Comparison of ENCODE assay signal across 17 mouse cellular contexts in the genomic region with DNA sequence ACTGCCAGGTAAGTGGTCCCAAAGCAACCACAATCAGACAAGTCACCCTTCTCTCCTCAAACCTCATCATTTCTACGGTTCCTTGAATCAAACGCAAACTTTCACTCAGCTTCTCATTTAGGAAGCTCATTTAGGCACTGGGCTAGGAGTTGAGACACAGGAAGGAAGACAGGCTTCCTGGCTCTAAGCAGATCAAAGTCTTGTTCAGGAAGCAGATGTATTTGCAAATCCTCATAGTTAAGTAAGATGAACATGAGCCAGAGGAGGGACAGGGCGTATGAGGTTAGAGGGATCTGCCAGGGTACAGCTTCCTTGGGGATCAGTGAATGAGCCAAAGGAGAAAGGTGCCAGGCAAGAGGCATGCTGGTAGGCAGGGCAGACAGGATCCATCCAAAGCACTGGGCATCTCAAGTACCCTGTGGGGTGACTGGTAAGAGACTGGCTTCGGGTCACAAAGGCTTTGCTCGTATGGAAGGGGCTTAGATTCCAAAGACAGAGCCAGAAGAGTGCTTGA. TPM values are rescaled to one million over a fixed set of nuclear protein-coding genes. Genes with fewer than 3 reads are reported as not detected.
DNase-seq lines count a peak whose midpoint lies in the region; ATAC-seq and TF ChIP-seq lines count a peak whose summit lies in the region.
"Had no signal": no experiment of that assay in that cellular context is flagged by ENCODE, and none has a peak within 500 bp of the region (broad histone marks: within the 10 kb centered on the region; RNA-seq: fewer than 3 reads in every experiment).

No protein-coding gene starts in this region.

- 81% methylated on average over 5 of the region's 5 CpGs for WGBS in lung, embryonic 15.5 days
- 78% methylated on average over 5 of the region's 5 CpGs for WGBS in stomach, postnatal 0 days

- no peak overlapping the region for H3K27ac ChIP-seq in lung, embryonic 15.5 days
- no peak overlapping the region for H3K27ac ChIP-seq in stomach, postnatal 0 days (replicated peaks)
- H3K27ac ChIP-seq: forebrain, embryonic 10.5 days; hindbrain, embryonic 12.5 days; stomach, embryonic 15.5 days had no signal

- intact Hi-C loops in left cerebral cortex, postnatal 36 days (cut with DNase I) = no loop called here

- ATAC-seq in lung, embryonic 15.5 days (ENCODE audit: borderline replicate concordance, extremely low read depth, low FRiP score, low TSS enrichment) = no peak
- peak; percentile 84 for ATAC-seq in megakaryocyte progenitor cell, adult 5-6 weeks (replicated peaks; ENCODE audit: poor library complexity)
- ATAC-seq in stomach, postnatal 0 days (ENCODE audit: low FRiP score, low TSS enrichment) = no peak

- TF ChIP-seq EP300 in stomach, postnatal 0 days (optimal IDR thresholded peaks at IDR 0.05) = no peak

- no peaks in the 10 kb centered on the region for H3K27me3 ChIP-seq in lung, embryonic 15.5 days
- no peaks in the 10 kb centered on the region for H3K27me3 ChIP-seq in stomach, postnatal 0 days (ENCODE audit: control insufficient read depth, insufficient read depth, low read length)
- H3K27me3 ChIP-seq: hindbrain, embryonic 12.5 days; stomach, embryonic 15.5 days had no signal

- no peak overlapping the region for H3K9ac ChIP-seq in lung, embryonic 15.5 days
- H3K9ac ChIP-seq in stomach, postnatal 0 days (ENCODE audit: low read length) = no peak overlapping the region
- H3K9ac ChIP-seq: hindbrain, embryonic 12.5 days; stomach, embryonic 15.5 days had no signal

- H3K9me3 ChIP-seq in lung, embryonic 15.5 days = no peaks in the 10 kb centered on the region
- no peaks in the 10 kb centered on the region for H3K9me3 ChIP-seq in stomach, postnatal 0 days (ENCODE audit: control insufficient read depth, low read length)
- H3K9me3 ChIP-seq: forebrain, embryonic 10.5 days; G1E; hindbrain, embryonic 12.5 days; stomach, embryonic 15.5 days had no signal

- TF ChIP-seq CTCF in stomach, postnatal 0 days (IDR thresholded peaks at IDR 0.05; ENCODE audit: low read depth) = no peak

- H3K4me1 ChIP-seq in lung, embryonic 15.5 days = no peaks in the 10 kb centered on the region
- H3K4me1 ChIP-seq in stomach, postnatal 0 days (replicated peaks; ENCODE audit: control insufficient read depth, insufficient read depth) = no peaks in the 10 kb centered on the region
- H3K4me1 ChIP-seq: forebrain, embryonic 10.5 days; hindbrain, embryonic 12.5 days; stomach, embryonic 15.5 days had no signal

- no peak overlapping the region for H3K4me3 ChIP-seq in lung, embryonic 15.5 days
- no peak overlapping the region for H3K4me3 ChIP-seq in stomach, postnatal 0 days (ENCODE audit: low read depth, low read length)
- H3K4me3 ChIP-seq: forebrain, embryonic 10.5 days; hindbrain, embryonic 12.5 days; stomach, embryonic 15.5 days had no signal

- H3K36me3 ChIP-seq in lung, embryonic 15.5 days = peaks cover 44% of the 10 kb centered on the region
- H3K36me3 ChIP-seq in stomach, postnatal 0 days (ENCODE audit: control insufficient read depth, insufficient read depth, low read length) = peaks cover 30% of the 10 kb centered on the region

- peak; percentile 32 for DNase-seq in gastrocnemius, adult 18-20 months (ENCODE audit: low spot score)
- no peak for DNase-seq in gastrocnemius, adult 8-10 months (ENCODE audit: low spot score in 2 of 2)
- DNase-seq in retina, adult 2 months (ENCODE audit: low read depth, low spot score) = peak; percentile 18
- DNase-seq in retina, postnatal 1 day = no peak
- DNase-seq in left cerebral cortex, postnatal 36 days (ENCODE audit: low spot score in 2 of 2) = no peak
- no peak for DNase-seq in stomach, postnatal 0 days (ENCODE audit: low spot score)
- DNase-seq: adrenal gland, postnatal 25 days; cerebellum, postnatal 25 days; liver; right cerebral cortex, postnatal 4 days had no signal

- H3K4me2 ChIP-seq in lung, embryonic 15.5 days = peak overlapping the region; percentile 5; the same call in 1 of the 2 replicates
- no peak overlapping the region for H3K4me2 ChIP-seq in stomach, postnatal 0 days (replicated peaks; ENCODE audit: low read depth)
- H3K4me2 ChIP-seq: hindbrain, embryonic 12.5 days; stomach, embryonic 15.5 days had no signal

RNA-seq across cellular contexts. Expression of gene Cabp7, which starts 38.1 kb away (rescaled TPM):
- under 1 TPM in 1 of 2 experiments, not detected in 1; 0.16 TPM for total RNA-seq in gastrocnemius, adult 18-20 months (2021)
- total RNA-seq in gastrocnemius, adult 8-10 months (2022) = under 1 TPM in 2 of 4 experiments, not detected in 2; 0.10 to 0.12 TPM
- 0.09 TPM in 1 of 2 replicates, not detected in the other for polyA plus RNA-seq in lung, embryonic 15.5 days (2015; fragmentation: Nextera tagmentation; extraction: Ambion mirVana)
- total RNA-seq in megakaryocyte progenitor cell, adult 5-6 weeks (2015) = not detected in 2 replicates
- total RNA-seq in megakaryocyte progenitor cell, adult 5-6 weeks (2017) = not detected in 2 replicates
- 10 to 100 TPM; 16.4 to 22.0 TPM for total RNA-seq in left cerebral cortex, postnatal 36 days (2021)
- polyA plus RNA-seq in stomach, postnatal 0 days (2015; fragmentation: Nextera tagmentation; extraction: Ambion mirVana) = 0.12 and 0.13 TPM in 2 replicates
- total RNA-seq: adrenal gland, postnatal 25 days; G1E; megakaryocyte-erythroid progenitor cell, adult 5-6 weeks had no signal
- polyA plus RNA-seq: G1E had no signal

Comparison
In these comparisons a context has a peak if more than half of its experiments do, and no peak if none do; other contexts are left out.
1. DNase-seq: peak in gastrocnemius, adult 18-20 months (single experiment) and retina, adult 2 months (single experiment); none in gastrocnemius, adult 8-10 months (0 of 2), retina, postnatal 1 day (single experiment), left cerebral cortex, postnatal 36 days (0 of 2) and stomach, postnatal 0 days (single experiment).
2. RNA of gene Cabp7, which starts 38.1 kb away (total RNA-seq): 16.4 to 22.0 TPM in left cerebral cortex, postnatal 36 days; 0.16 TPM in gastrocnemius, adult 18-20 months, 0.10 to 0.12 TPM in gastrocnemius, adult 8-10 months and not detected in megakaryocyte progenitor cell, adult 5-6 weeks; every median in the first group is over 10 times any median in the second.